Mouse (Mus musculus) c-Kit-positive CD71-negative TER-119-negative erythroid progenitor cells, embryonic 14.5 days (primary cell): ENCODE data around the gene Myo16.

Experiments
- DNase-seq: peaks from one replicate; pipeline ENCODE4 v3.0.0-alpha.2; 2013; ENCODE audit warnings: low read depth

The Myo16 gene

DNA sequence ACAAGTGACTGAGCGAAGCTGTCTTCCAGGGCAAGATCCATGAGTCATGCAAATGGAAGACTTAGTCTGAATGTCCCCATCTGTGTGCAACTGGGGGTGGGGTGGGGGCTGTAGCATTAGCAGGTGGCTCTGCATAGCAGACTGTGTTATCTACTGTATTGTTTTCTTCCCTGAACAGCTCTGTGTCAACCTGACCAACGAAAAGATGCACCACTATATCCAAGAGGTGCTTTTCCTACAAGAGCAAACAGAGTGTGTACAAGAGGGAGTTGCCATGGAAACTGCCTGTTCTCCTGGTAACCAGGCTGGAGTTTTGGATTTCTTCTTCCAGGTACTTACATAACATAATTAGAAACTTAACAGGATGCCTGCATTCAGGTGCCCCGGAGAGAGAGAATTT, 320.7 kb downstream of the Myo16 start:
- DNase-seq, result no peak

DNA sequence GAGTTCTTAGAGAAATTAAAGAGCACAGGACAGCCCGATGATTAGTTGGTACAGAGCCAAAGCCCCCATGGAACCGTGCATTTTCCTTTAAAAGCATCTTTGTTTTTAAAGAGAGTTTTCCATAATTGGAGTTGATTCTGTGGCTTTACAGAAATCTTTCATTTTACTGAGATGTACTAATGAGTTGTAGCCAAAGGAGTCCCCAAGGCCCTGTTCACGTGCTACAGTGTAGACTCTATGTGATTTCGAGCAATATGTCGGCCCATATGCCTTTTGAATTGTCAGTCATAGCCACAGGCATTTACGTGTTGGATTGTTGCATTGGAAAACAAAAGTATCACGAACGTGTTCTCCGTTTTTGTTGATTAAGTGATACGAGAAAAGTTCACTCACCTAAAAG, 325.3 kb downstream of the Myo16 start:
- DNase-seq, result no peak

DNA sequence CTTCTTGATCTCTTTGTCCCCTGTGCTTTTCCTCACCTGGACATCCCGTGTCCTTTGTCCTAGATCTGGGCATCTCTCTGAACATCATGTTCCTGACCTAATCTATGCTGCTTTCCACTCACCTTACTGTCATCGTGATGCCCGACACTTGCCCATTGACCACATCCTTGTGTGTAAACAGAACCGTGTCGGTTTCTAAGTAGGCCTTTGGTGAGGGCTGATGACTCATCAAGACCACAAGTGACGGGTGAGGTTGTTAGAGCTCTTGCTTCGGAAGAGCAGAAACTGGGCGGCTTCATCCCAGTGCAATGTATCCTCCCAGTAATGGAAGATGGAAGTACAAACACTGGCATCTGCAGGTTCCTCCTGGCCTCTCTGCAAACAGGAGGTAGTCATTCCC, 327.1 kb downstream of the Myo16 start:
- DNase-seq, result no peak

DNA sequence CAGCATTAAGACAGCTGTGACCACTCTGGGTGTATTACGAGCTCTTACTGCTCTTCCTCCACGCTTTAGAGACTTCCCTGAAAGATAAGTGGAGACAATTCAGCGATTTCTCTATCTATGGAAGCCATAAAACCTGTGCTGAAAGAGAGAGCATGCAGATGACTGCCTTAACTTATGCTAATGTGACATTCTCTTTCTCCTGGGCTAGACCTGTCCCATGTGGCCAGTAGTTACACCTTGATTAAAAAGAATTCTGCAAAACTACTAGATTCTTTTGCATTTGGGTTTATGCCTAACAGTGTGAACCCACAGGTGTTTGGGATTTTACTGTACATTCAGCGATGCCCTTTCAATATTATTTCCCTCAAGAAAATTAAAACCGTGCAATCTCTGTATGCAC, 328.4 kb downstream of the Myo16 start:
- DNase-seq, result no peak

DNA sequence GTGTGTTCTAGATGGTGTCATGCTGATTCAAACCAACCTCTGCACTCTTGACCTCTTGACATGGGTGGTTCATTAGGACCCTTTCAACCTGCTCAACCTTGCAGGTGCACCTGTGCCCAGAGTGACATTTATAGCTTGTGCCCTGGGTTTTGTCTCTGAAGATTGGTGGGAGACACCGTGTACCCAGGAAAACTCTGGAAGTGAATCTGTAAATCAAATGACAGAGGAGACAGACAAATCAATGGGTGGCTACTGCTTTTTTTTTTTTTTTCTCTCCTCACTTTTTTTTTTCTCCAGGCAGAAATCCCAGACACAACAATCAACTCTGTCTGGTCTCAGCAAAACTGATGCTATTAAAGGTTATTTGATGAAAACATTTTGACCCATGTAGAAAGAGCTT, 329.2 kb downstream of the Myo16 start:
- no peak for DNase-seq

DNA sequence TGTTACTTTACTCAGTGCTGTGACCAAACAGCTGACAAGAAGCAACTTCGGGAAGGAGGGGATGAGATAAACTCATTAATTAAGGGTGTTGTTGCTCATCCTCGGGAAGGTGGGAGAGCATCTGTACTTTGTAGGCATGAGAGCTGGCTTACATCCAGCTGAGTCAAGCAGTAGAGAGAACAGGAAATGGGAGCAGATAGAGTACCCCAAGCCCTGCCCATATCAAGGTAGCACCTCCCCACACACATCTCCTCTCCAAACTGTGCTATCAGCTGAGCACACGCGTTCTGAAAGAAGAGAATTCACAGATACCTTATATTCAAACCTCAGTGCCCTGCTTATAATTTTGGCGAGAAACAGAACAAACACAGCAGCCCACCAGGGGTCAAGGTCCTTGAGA, 330.1 kb downstream of the Myo16 start:
- no peak for DNase-seq

DNA sequence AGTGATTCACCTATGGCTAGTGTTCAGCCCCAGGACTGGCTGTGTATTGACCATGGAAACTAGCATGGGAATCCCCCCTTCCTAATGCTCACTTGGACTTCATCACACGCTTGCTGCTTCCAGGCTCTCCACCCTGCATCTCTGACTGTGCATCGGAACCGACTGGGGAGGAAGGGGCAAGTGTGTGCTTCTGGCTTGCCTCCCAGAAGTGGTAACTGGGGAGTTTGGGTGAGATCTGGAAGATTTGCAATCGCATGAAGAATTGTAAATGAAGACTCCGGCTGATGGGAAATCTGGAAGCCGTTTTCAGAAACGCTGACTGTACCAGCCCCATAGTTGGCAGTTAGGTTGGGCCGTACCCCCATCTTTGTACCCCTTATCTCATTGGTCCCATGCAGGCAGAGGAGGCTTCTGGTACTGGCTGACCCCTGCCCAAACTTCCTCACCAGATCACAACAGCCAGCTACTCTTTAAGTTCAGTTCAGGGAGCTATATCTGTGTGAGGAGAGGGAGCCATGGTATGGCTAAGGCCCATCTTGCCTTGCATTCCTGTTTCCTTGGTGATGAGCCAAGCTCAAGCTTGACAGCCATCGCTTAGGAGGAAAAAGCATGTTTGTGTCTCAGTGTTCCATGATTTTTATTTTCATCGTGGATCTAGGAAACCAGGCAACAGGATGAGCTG, 336.2 kb downstream of the Myo16 start:
- DNase-seq, result no peak

DNA sequence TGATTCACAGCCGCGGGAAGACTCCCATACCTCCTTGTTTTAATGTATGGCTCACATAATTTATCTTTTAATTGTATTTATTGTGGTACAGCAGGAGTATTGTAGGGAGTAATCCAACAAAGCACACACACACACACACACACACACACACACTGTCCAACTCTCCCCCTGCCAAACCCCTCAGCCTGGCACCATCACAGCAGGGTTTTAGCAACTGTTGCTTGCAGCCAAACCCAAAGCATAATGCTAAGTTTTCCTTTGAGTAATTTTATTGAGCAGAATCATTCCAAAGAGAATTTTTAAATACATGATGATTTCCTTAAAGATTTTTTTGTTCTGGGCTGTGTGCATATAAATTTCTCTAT, 336.7 kb downstream of the Myo16 start:
- no peak for DNase-seq

DNA sequence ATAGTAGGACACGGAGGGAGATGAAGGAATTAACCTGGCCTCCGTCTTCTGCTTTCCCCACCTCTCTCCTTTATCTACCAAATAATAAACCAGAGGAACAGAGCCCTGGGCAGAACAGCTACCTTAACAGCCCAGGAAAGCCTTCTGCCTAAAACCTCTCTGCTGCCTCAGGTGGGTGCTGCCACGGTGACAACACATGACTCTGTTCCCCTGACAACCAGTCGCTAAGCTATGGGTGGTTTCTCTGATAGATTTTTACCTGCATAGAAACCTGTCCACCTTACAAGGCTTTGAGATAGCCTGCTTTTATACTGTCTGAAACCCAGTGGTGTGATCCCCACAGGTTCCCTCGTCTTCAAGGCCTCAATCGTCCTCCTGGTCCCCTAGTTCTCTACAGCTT, 337.2 kb downstream of the Myo16 start:
- DNase-seq, result no peak

DNA sequence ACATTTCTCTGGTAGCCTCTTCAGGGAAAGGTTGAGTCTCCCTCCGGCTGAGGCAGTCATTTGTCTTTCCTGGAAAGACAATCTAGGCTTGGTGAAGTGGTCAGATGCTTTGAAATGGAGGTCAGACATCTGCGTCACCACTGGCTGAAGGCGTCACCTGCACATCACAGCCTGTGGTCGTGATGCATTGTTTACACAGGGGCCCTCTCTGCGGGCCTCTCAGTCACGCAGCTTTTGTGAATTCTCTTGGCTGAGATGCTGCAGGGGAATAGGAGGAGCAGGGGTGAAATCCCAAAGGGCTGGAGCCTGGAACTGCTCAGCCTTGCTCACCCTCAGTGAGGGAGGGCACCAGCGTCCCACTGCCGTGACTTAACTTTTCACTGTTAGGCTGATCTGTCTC, 346.1 kb downstream of the Myo16 start:
- DNase-seq, result no peak

DNA sequence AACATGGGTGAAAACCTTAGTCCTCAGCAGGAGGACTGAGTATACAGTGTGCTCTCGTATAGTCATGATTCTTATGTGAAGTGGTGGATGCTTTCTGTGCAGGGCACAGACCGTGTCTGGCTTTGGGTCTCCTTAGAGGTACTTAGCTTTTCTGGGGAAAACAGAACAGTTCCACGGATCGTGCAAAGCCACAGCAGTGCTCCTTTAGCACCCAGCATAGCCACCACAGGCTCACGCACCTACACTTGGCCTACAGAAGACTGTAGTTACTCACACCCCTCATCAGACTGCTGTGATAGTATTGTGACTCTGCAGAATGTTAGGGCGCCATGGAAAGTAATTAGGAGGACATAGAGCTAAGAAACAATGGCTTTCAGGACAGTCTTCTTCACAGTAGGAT, 346.8 kb downstream of the Myo16 start:
- DNase-seq, result no peak

DNA sequence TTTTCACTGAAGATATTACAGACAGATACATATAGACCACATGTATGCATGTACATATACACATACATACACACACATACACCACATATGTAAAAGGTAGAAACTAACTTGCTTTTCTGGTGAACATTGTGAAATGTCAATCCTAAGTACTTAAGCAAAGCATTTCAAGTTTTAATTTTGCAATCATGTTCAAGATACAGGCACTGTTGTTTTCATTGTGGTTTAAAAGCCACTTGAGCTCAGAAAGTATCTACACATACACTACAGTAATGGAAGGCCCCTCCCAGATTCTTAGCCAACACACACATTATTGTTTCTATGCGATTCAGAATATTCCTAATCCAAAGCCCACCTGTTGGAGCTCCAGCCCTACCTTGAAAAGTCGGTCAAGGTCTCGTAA, 348.0 kb downstream of the Myo16 start:
- no peak for DNase-seq

DNA sequence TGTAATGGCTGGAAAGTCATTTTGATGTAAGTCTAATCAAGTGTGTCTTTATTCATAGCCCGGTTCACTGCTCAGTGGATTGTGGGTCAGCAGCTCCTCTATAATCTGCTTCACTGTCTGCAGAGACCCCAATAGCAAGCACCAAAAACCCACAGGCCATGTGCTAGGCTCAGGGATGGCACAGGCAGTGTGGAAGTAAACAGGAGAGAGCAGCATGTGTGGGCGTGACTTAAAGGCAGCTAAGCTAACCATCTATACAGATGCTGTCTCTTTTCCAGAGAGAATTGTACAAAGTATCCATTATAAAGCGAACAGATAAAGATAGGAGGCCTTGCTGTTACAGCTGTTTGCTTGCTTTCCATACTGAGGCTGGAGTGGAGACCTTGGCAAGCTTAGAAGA, 358.4 kb downstream of the Myo16 start:
- no peak for DNase-seq

DNA sequence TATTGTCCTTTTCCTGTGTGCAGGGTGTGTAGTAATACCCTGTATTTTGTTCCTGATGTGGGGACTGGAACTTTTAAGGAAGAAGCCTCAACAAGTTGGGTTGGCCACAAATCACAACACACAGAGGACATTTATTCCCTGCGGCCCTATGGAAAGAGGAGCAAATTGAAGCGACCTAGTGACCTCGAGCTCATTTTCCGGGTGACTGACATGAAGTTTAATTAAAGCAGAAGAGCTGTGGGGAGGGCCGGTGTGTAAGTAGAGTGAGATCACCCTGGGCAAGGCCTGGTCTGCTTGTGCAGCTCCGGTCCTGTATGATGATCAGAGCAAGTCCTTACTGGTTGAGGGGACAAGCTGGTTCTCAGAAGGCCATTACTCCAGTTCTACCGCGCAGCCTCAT, 363.7 kb downstream of the Myo16 start:
- no peak for DNase-seq

DNA sequence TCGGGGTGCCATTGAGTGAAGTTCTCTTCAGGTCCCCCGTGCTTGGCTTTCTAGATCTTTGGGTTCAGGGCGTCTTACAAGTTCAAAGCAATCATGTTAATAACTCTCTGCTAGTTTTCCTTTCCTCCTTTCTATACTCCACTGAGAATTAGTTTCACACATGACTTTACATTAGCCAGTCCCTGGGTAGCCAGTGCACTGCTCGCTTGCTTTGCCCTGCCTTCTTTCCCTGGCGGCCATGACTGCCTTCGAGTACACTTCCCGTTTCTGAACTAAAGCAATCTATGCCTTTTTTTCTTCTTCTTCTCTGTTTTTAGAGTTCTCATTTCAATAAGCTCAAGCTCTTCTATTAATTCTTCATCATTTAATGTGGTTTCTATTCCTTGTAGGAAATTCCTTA, 365.6 kb downstream of the Myo16 start:
- no peak for DNase-seq

DNA sequence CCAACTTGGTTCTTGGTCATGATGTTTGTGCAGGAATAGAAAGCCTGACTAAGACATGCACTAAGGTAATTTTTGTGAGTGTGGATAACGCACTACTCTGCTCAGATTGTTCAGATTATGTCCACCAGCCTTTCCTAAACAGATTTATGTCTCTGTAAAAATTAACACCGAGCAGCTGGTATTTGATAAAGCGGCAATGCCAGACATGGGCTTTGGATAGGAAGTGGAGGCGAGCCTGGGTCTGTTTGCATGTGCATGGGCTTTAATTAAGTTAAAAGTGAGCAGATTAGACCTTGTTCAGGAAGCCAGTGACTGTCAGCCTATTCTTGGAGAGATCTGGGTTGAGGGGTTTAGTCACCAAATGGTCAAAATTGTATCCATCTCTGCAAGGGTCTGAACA, 367.8 kb downstream of the Myo16 start:
- DNase-seq, result no peak

DNA sequence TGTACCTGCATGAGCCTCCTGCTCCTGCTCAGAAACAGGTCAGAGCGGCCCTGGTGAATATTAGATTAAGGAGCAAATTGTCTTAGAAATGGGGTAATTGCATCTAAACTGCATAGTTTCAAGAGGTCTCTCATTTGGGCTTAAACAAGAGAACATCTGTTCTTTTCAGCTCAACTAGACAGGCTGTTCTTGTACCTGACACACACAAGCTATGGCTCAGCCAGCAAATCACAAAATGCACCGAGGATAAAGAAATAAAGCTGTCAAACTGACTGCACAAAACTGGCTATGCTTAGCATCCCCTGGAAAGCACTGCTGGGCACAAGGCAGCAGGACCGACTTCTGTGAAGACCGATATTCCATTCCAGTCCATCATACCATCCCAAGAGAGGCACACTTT, 372.0 kb downstream of the Myo16 start:
- no peak for DNase-seq

DNA sequence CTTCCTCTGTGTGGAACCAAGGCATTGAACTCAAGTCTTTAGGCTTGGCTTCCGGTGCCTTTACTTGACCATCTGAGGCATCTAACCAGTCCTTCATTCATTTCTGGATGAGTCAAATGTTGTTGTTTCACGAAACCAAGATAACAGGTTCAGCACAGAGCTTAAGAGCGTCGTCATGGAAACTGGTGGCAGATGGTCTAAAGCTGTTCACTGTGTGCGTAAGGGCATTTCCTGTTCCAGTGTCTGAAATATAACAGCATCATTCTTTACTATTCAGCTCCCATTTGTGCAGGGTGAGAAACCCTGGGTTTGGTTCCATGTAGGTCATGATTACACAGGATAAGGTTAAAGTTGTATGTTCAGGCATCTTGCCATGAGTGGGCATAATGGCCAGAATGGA, 372.9 kb downstream of the Myo16 start:
- no peak for DNase-seq

DNA sequence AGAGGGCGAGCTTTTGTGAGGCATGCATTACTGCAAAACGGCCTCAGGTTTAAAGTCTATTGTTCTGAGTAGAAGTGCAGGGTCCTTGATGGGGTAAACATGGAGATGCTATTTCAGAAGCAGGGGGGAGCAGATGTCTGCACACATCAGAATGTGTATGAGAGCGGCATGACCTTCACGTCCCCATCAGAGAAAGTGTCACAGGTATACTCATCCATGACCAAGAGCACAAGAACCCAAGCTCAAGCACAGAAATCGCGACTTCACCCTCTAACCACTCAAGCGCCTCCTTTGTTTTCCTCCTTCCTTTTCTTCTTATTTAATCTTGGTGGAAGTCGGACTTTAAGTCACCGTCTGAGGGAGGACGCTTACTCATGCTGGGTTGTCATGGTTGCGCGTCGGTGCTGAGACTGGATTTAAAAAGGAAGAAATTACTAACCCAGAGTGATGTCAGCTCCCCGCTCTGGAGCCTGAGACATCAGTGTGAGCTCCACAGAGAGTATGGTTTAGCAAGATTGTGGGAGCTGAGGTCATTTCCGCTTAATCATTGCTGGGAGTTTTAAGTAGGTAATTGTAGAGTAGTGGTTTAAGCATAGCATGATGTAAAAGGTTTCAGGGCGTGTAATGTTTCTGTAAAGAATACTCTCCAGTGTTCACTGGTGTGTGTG, 381.0 kb downstream of the Myo16 start:
- DNase-seq, result no peak

DNA sequence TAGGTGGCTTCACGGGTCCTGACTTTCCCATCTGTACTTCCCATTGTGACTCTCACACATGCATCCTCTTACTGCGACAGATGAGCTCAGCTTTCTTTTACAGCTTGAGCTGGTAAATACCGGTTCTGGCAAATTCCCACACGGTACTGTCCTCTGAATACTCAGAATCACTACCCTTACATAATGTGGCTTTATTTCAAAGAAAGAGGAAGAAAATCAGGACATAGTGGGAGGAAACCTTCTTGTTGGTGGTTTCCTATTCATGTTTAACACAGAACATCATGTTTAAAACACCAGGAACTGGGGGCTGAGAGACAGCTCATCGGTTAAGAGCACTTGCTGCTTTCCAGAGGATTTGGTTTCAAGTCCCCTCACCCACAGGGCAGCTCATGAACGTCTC, 384.6 kb downstream of the Myo16 start:
- no peak for DNase-seq

DNA sequence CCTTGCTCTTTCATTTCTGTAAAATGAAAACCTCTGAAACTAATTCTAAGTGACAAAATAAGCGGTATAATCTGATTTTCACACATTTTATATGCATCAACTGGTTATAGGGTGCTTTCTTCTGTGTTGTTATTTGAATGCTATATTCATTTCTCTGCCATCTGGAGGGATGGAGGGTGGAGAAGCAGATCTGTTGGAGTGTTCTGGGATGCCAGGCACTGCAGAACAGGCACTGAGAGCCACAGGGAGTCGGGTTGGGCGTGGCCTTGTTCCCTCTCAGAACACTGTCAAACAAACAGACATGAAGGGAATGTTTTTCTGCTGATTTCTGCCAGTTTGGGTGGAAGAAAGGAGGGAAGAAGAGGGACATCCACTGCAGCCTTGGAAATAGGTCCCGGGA, 386.0 kb downstream of the Myo16 start:
- no peak for DNase-seq

DNA sequence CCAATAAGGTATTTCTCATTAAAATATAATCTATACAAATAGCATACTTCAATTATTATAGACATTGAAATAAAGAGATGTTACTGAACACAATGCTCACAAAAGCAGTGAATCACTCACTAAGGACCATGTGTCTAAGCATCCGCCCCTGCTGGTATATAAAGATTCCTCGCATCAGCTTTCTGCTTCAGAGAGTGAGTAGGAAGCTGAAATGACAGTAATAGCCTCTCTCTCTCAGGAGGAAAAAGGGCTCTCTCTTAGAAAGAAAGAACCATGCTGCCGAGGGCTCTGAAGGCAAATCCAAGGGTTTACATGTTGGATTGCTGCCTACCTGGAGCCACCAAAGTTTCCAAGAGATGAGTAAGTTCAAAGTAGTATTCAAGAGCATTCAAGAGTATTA, 392.2 kb downstream of the Myo16 start:
- DNase-seq, result no peak

DNA sequence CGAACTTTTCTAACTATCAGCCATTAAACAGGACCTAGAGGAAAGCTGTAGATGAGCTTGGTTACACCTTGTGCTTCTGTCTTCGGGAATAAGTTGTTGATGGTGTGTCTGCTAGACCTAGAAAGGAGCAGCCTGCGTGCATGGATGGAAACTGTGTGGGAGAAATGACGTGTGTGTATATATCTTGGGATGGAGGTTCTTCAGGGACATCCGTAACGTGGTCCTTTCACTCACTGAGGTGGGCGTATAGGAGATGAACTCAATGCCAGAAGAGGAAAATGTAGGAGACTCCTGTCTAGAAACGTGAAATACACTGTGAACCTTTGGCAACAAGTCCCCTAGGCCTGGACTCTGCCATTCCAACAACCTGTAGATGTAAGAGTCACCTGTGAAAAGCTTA, 392.8 kb downstream of the Myo16 start:
- DNase-seq, result no peak

DNA sequence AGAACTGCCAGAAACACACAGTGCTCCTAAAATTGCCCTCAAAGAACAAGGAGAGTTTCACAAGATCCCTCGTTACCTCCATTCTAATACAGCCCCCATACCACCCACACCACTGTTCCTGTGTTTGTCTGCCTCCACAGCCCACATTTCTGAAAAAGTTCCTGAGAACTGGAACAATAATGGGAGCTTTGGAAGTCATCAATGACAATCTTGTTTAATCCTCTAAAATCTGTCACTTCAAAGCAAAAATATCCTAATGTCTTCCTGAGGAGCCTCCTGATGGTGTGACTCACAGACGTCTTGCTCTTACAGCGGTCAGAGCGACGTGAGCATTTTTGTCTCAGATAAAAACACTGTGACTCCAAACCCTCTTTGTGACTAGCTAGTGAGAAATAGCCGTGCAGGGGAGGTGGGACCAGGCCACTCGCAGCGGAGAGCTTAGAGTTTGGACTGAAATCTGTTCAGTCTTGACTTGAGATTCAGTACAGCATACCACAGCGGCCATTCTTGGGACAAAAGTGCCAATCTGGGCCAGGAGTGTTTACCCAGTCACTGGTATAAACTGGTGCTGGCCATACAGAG, 394.4 kb downstream of the Myo16 start:
- no peak for DNase-seq
